Mouse (Mus musculus) inflammation-experienced regulatory T-cells, adult 6 months (primary cell): ENCODE data around the gene Ifrd2. TPM values are rescaled to one million over a fixed set of nuclear protein-coding genes. Genes with fewer than 3 reads are reported as not detected.

Source experiments
- polyA plus RNA-seq, 3 experiments: library from polyadenylated mRNA; unstranded; fragments of 100-300 nt; shearing (Covaris generic); gene quantifications; one replicate each; pipeline ENCODE4 v1.2.1; 2017

Gene Ifrd2
- polyA plus RNA-seq, 3 experiments from 2014 or later, result 13.7 to 32.0 (median 31.7) TPM

Other genes with a start within 250 kb of the Ifrd2 start
- 10 to 100 TPM; 22.0 to 35.2 (median 29.8) TPM for gene Hemk1, start 249.3 kb upstream of the Ifrd2 start, polyA plus RNA-seq
- 1 to 10 TPM in 2 of 3 experiments, under 1 TPM in 1; 0.99 to 3.2 (median 1.3) TPM for gene 6430571L13Rik, start 247.0 kb upstream of the Ifrd2 start, polyA plus RNA-seq
- under 1 TPM in 2 of 3 experiments, not detected in 1; 0.19 to 0.44 TPM for gene Cacna2d2, start 188.0 kb upstream of the Ifrd2 start, polyA plus RNA-seq
- gene Tmem115, start 53.7 kb upstream of the Ifrd2 start, polyA plus RNA-seq, result 10 to 100 TPM; 17.5 to 28.0 (median 19.6) TPM
- gene Cyb561d2, start 45.4 kb upstream of the Ifrd2 start, polyA plus RNA-seq, result 10 to 100 TPM; 66.5 to 78.0 (median 67.2) TPM
- 10 to 100 TPM; 48.4 to 55.1 (median 54.4) TPM for gene Nprl2, start 45.4 kb upstream of the Ifrd2 start, polyA plus RNA-seq
- gene Zmynd10, start 40.3 kb upstream of the Ifrd2 start, polyA plus RNA-seq, result 1 to 10 TPM; 1.8 to 2.9 (median 2.1) TPM
- 10 to 100 TPM; 77.8 to 84.6 (median 82.3) TPM for gene Rassf1, start 36.1 kb upstream of the Ifrd2 start, polyA plus RNA-seq
- 1 to 10 TPM; 5.3 to 8.5 (median 7.7) TPM for gene Tusc2, start 24.4 kb upstream of the Ifrd2 start, polyA plus RNA-seq
- 10 to 100 TPM in 2 of 3 experiments, 1 to 10 TPM in 1; 8.2 to 13.9 (median 10.3) TPM for gene Hyal2, start 19.7 kb upstream of the Ifrd2 start, polyA plus RNA-seq
- gene Hyal1, start 10.7 kb upstream of the Ifrd2 start, polyA plus RNA-seq, result 1 to 10 TPM; 2.9 to 7.0 (median 5.8) TPM
- gene Naa80, start 8.8 kb upstream of the Ifrd2 start, polyA plus RNA-seq, result 10 to 100 TPM; 13.8 to 23.8 (median 19.2) TPM
- 1 to 10 TPM in 1 of 3 experiments, under 1 TPM in 2; 0.59 to 1.7 (median 0.94) TPM for gene Hyal3, start 6.8 kb upstream of the Ifrd2 start, polyA plus RNA-seq
- gene Sema3b, start 21.6 kb downstream of the Ifrd2 start, polyA plus RNA-seq, result not detected
- 100 to 1,000 TPM; 136 to 264 (median 154) TPM for gene Gnai2, start 47.7 kb downstream of the Ifrd2 start, polyA plus RNA-seq
- gene Slc38a3, start 81.9 kb downstream of the Ifrd2 start, polyA plus RNA-seq, result not detected
- 1 to 10 TPM in 1 of 3 experiments, under 1 TPM in 1, not detected in 1; 0.58 to 1.1 TPM for gene Gnat1, start 92.1 kb downstream of the Ifrd2 start, polyA plus RNA-seq
- gene Sema3f, start 122.8 kb downstream of the Ifrd2 start, polyA plus RNA-seq, result not detected
- 100 to 1,000 TPM; 305 to 399 (median 332) TPM for gene Rbm5, start 183.4 kb downstream of the Ifrd2 start, polyA plus RNA-seq